In the genomic region with DNA sequence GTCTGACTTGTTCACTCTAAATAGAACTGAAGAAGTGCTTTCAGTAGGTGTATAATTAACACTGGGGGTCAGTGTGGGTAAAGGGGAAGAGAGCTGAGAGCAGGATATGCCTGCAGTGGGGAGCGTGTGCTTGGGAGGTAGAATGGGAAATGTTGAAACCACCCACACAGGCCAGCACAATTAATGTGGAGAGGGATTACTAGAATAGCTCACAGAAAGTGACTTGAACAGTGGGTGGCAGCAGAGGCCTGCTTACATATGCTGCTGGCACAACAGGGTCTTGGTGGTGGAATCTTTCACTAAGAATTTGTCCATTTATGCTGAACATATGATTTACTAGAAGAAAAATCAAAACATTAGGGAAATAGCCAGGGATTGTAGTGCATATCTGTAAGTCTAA, we compare ENCODE assay signal across 8 mouse cellular contexts. TPM values are rescaled to one million over a fixed set of nuclear protein-coding genes. Genes with fewer than 3 reads are reported as not detected.
A peak's percentile ranks its signal among the peaks of the same experiment; 100 is the strongest.
DNase-seq lines count a peak whose midpoint lies in the region; ATAC-seq lines count a peak whose summit lies in the region.

No protein-coding gene starts in this region.

- no peak for ATAC-seq in intestine, embryonic 15.5 days
- ATAC-seq in limb, embryonic 13.5 days (ENCODE audit: low FRiP score, low read depth): no peak
- no peak for ATAC-seq in midbrain, embryonic 12.5 days (ENCODE audit: low FRiP score, low read depth)

- H3K4me1 ChIP-seq in intestine, embryonic 15.5 days (replicated peaks): peaks cover 43% of the 10 kb centered on the region
- H3K4me1 ChIP-seq in limb, embryonic 13.5 days: peaks cover 62% of the 10 kb centered on the region
- H3K4me1 ChIP-seq in midbrain, embryonic 12.5 days: peaks cover 60% of the 10 kb centered on the region

- no peaks in the 10 kb centered on the region for H3K27me3 ChIP-seq in intestine, embryonic 15.5 days (replicated peaks)
- H3K27me3 ChIP-seq in limb, embryonic 13.5 days: no peaks in the 10 kb centered on the region
- H3K27me3 ChIP-seq in midbrain, embryonic 12.5 days: no peaks in the 10 kb centered on the region

- peak overlapping the region; percentile 73 for H3K4me2 ChIP-seq in intestine, embryonic 15.5 days (replicated peaks)
- peak overlapping the region; percentile 80 for H3K4me2 ChIP-seq in limb, embryonic 13.5 days (replicated peaks)
- peak overlapping the region; percentile 87 for H3K4me2 ChIP-seq in midbrain, embryonic 12.5 days (replicated peaks)

- WGBS in intestine, embryonic 15.5 days: 17% methylated on average over 1 of the region's 1 CpGs
- 4% methylated on average over 1 of the region's 1 CpGs for WGBS in limb, embryonic 13.5 days
- WGBS in midbrain, embryonic 12.5 days: 15% methylated on average over 1 of the region's 1 CpGs

- 0 out of 2 replicates have a peak overlapping the region, but pooled peaks have one; percentile 90 for H3K4me3 ChIP-seq in intestine, embryonic 15.5 days (replicated peaks)
- peak overlapping the region; percentile 82 for H3K4me3 ChIP-seq in limb, embryonic 13.5 days
- H3K4me3 ChIP-seq in midbrain, embryonic 12.5 days: peak overlapping the region; percentile 90

- peak; percentile 38 for DNase-seq in kidney, adult 18-20 months
- no peak for DNase-seq in kidney, adult 11 months
- DNase-seq in cerebellum, adult 9-11 months: peak; percentile 50
- DNase-seq in frontal cortex, adult 2 months (ENCODE audit: extremely low spot score in 1 of 2, low spot score in 1 of 2): peak; percentile 70 to 80
- DNase-seq in thymus, postnatal 25 days: peak; percentile 52

- no peak overlapping the region for H3K9ac ChIP-seq in intestine, embryonic 15.5 days
- peak overlapping the region; percentile 84 for H3K9ac ChIP-seq in limb, embryonic 13.5 days
- peak overlapping the region; percentile 91; the same call in 1 of the 2 replicates for H3K9ac ChIP-seq in midbrain, embryonic 12.5 days (replicated peaks)

- peaks cover 18% of the 10 kb centered on the region for H3K36me3 ChIP-seq in intestine, embryonic 15.5 days
- peaks cover 44% of the 10 kb centered on the region for H3K36me3 ChIP-seq in limb, embryonic 13.5 days
- peaks cover 25% of the 10 kb centered on the region for H3K36me3 ChIP-seq in midbrain, embryonic 12.5 days

- no peaks in the 10 kb centered on the region for H3K9me3 ChIP-seq in intestine, embryonic 15.5 days
- no peaks in the 10 kb centered on the region for H3K9me3 ChIP-seq in limb, embryonic 13.5 days
- H3K9me3 ChIP-seq in midbrain, embryonic 12.5 days: no peaks in the 10 kb centered on the region

- no peak overlapping the region for H3K27ac ChIP-seq in intestine, embryonic 15.5 days
- peak overlapping the region; percentile 33; the same call in 1 of the 2 replicates for H3K27ac ChIP-seq in limb, embryonic 13.5 days
- no peak overlapping the region; the same call in 1 of the 2 replicates for H3K27ac ChIP-seq in midbrain, embryonic 12.5 days (replicated peaks)

RNA-seq across cellular contexts. Expression of a gene that starts 2.2 kb away (rescaled TPM):
- 15.2 and 15.3 TPM in 2 replicates for polyA plus RNA-seq in frontal cortex, adult 2 months (2012; rRNA removed)
- 21.2 and 22.8 TPM in 2 replicates for polyA plus RNA-seq in intestine, embryonic 15.5 days (2015; fragmentation: Nextera tagmentation; extraction: Ambion mirVana)
- 27.4 and 28.5 TPM in 2 replicates for polyA plus RNA-seq in limb, embryonic 13.5 days (2015; fragmentation: Nextera tagmentation; extraction: Ambion mirVana)
- polyA plus RNA-seq in midbrain, embryonic 12.5 days (2016; fragmentation: Nextera tagmentation; extraction: Ambion mirVana): 26.8 and 27.0 TPM in 2 replicates

RNA-seq across cellular contexts. Expression of a gene that starts 5.8 kb away (rescaled TPM):
- 65.6 and 79.4 TPM in 2 replicates for polyA plus RNA-seq in frontal cortex, adult 2 months (2012; rRNA removed)
- 191 and 227 TPM in 2 replicates for polyA plus RNA-seq in intestine, embryonic 15.5 days (2015; fragmentation: Nextera tagmentation; extraction: Ambion mirVana)
- 194 and 196 TPM in 2 replicates for polyA plus RNA-seq in limb, embryonic 13.5 days (2015; fragmentation: Nextera tagmentation; extraction: Ambion mirVana)
- 225 and 253 TPM in 2 replicates for polyA plus RNA-seq in midbrain, embryonic 12.5 days (2016; fragmentation: Nextera tagmentation; extraction: Ambion mirVana)

RNA-seq across cellular contexts. Expression of a gene that starts 10.4 kb away (rescaled TPM):
- 172 and 188 TPM in 2 replicates for polyA plus RNA-seq in frontal cortex, adult 2 months (2012; rRNA removed)
- polyA plus RNA-seq in intestine, embryonic 15.5 days (2015; fragmentation: Nextera tagmentation; extraction: Ambion mirVana): 21.2 and 23.5 TPM in 2 replicates
- polyA plus RNA-seq in limb, embryonic 13.5 days (2015; fragmentation: Nextera tagmentation; extraction: Ambion mirVana): 40.3 and 43.1 TPM in 2 replicates
- polyA plus RNA-seq in midbrain, embryonic 12.5 days (2016; fragmentation: Nextera tagmentation; extraction: Ambion mirVana): 47.6 and 48.9 TPM in 2 replicates

RNA-seq across cellular contexts. Expression of a gene that starts 22.9 kb away (rescaled TPM):
- 81.0 and 91.9 TPM in 2 replicates for polyA plus RNA-seq in frontal cortex, adult 2 months (2012; rRNA removed)
- 82.8 and 96.2 TPM in 2 replicates for polyA plus RNA-seq in intestine, embryonic 15.5 days (2015; fragmentation: Nextera tagmentation; extraction: Ambion mirVana)
- 85.0 and 90.7 TPM in 2 replicates for polyA plus RNA-seq in limb, embryonic 13.5 days (2015; fragmentation: Nextera tagmentation; extraction: Ambion mirVana)
- polyA plus RNA-seq in midbrain, embryonic 12.5 days (2016; fragmentation: Nextera tagmentation; extraction: Ambion mirVana): 97.5 and 99.5 TPM in 2 replicates

RNA-seq across cellular contexts. Expression of a gene that starts 28.8 kb away (rescaled TPM):
- 0.29 and 0.40 TPM in 2 replicates for polyA plus RNA-seq in frontal cortex, adult 2 months (2012; rRNA removed)
- polyA plus RNA-seq in intestine, embryonic 15.5 days (2015; fragmentation: Nextera tagmentation; extraction: Ambion mirVana): 0.13 and 0.52 TPM in 2 replicates
- 19.6 and 20.8 TPM in 2 replicates for polyA plus RNA-seq in limb, embryonic 13.5 days (2015; fragmentation: Nextera tagmentation; extraction: Ambion mirVana)
- 0.24 and 0.43 TPM in 2 replicates for polyA plus RNA-seq in midbrain, embryonic 12.5 days (2016; fragmentation: Nextera tagmentation; extraction: Ambion mirVana)
